Mouse (Mus musculus) lung, adult 2 months (tissue): ENCODE measurements around the gene 6030468B19Rik.

Source experiments
- CTCF ChIP-seq: fragments of 200-500 bp; IDR thresholded peaks from 2 replicates; pipeline ENCODE4 v1.5.1; 2011; ENCODE audit warnings: mild to moderate bottlenecking, low read length, control low read depth; ENCODE audit not compliant: insufficient read depth
- POLR2A ChIP-seq: fragments of 200-500 bp; IDR thresholded peaks from 2 replicates; pipeline ENCODE4 v1.6.1; 2011; ENCODE audit warnings: low read depth, mild to moderate bottlenecking, control low read depth, low read length, borderline replicate concordance; ENCODE audit errors: extremely low read depth

GRCm38 (mm10) chr11:117748628-117749027 lies 48.8 kb upstream of the 6030468B19Rik start:
- TF ChIP-seq CTCF (no peak), POLR2A (no peak)
